Mouse (Mus musculus) neural tube, embryonic 15.5 days (tissue): ENCODE data around the gene Olfr648. TPM values are rescaled to one million over a fixed set of nuclear protein-coding genes. Genes with fewer than 3 reads are reported as not detected.

ENCODE experiments used
- ATAC-seq: fragments of 200-750 bp; cut with Nextera tagmentation; 2 replicates; pipeline ENCODE4 v1.8.0; 2017; ENCODE audit warnings: mild to moderate bottlenecking, moderate TSS enrichment, moderate library complexity; ENCODE audit not compliant: low FRiP score
- H3K27ac ChIP-seq: fragments of 300-500 bp; sonication (generic); replicated peaks from 2 replicates; pipeline ENCODE4 v1.5.1; 2015; ENCODE audit warnings: mild to moderate bottlenecking, inconsistent platforms
- H3K27me3 ChIP-seq: fragments of 300-500 bp; sonication (generic); replicated peaks from 2 replicates; pipeline ENCODE4 v1.6.1; 2015; ENCODE audit warnings: inconsistent platforms
- H3K36me3 ChIP-seq: fragments of 300-500 bp; sonication (generic); 2 replicates; pipeline ENCODE4 v1.6.1; 2015; ENCODE audit warnings: inconsistent platforms
- H3K4me1 ChIP-seq: fragments of 300-500 bp; sonication (generic); 2 replicates; pipeline ENCODE4 v1.6.1; 2015; ENCODE audit warnings: inconsistent platforms
- H3K4me2 ChIP-seq: fragments of 300-500 bp; sonication (generic); 2 replicates; pipeline ENCODE4 v1.6.1; 2015; ENCODE audit warnings: inconsistent platforms, mild to moderate bottlenecking, moderate library complexity
- H3K4me3 ChIP-seq: fragments of 300-500 bp; sonication (generic); replicated peaks from 2 replicates; pipeline ENCODE4 v1.5.1; 2015; ENCODE audit warnings: mild to moderate bottlenecking, inconsistent platforms
- H3K9ac ChIP-seq: fragments of 300-500 bp; sonication (generic); replicated peaks from 2 replicates; pipeline ENCODE4 v1.6.1; 2015; ENCODE audit warnings: mild to moderate bottlenecking, inconsistent platforms
- H3K9me3 ChIP-seq: fragments of 300-500 bp; sonication (generic); replicated peaks from 2 replicates; pipeline ENCODE4 v1.6.1; 2016; ENCODE audit warnings: inconsistent platforms
- WGBS: fragments of 180-500 bp; shearing (Covaris S2); methylation state at CpG from one replicate; pipeline ENCODE4 v1.1.7; 2015; ENCODE audit warnings: mixed read lengths; 5-methylcytosine and 5-hydroxymethylcytosine counted together
- polyA plus RNA-seq: library from polyadenylated mRNA; unstranded; fragments of >200 nt; fragmentation: Nextera tagmentation; extraction: Ambion mirVana; gene quantifications from 2 replicates; pipeline ENCODE4 v1.2.1, GENCODE M21; 2015

The Olfr648 gene
- polyA plus RNA-seq = 0.37 and 0.42 TPM in 2 replicates

DNA sequence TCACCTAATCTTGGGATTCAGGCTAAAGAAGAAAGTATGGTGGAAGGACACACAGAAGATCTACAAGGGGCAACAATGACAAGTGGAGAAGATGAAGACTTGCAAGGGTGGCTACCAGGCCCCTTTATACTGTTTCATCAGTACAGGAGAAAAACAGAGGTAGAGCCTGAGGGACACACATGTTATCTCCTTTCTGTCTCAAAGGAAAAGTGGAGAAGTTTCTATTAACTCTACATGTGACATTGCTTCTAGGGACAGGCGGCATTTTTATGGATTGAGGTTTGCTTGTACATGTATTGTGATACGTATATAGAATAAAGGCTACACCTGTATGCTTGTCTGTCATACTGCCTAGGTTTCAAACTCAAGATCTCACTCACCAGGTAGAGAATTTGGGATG is at the start of gene Olfr648:
Gene Olfr648, minus strand, starts transcription at position 101 of the 400 bp plus-strand sequence.
- Histone ChIP-seq H3K4me1 (no peaks in the 10 kb centered on the region), H3K27me3 (no peaks in the 10 kb centered on the region)

DNA sequence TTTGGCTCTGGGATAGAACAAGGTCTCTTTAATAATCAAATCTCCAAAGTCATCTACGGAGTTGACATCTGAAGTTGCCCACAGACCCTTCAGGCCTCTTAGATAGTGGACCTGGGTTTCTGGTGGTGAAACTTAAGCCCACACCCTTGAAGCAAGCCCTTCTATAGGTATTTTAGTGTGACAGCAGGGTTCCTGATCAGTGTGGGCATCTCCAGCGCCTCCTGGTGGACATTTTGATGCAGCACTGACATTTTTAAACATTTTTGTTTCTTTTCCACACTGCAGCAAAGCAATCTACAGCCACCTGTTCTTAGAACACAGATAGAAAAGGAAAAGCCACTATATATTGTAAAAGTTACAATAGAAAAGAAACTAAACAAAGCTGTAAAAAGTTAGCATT is 48.0 kb upstream of the Olfr648 start:
- ATAC-seq = no peak
- Histone ChIP-seq H3K36me3 (no peaks in the 10 kb centered on the region), H3K9ac (no peak overlapping the region), H3K4me2 (no peak overlapping the region), H3K4me1 (no peaks in the 10 kb centered on the region), H3K27ac (no peak overlapping the region), H3K9me3 (no peaks in the 10 kb centered on the region), H3K4me3 (no peak overlapping the region), H3K27me3 (no peaks in the 10 kb centered on the region)
- 41% methylated on average over 2 of the region's 2 CpGs for WGBS

More for the DNA sequence above, at the start of gene Olfr648:
- no peaks in the 10 kb centered on the region for H3K36me3 ChIP-seq
- H3K4me2 ChIP-seq = no peak within 1 kb of the TSS
- no peaks in the 10 kb centered on the region for H3K9me3 ChIP-seq
- H3K4me3 ChIP-seq = no peak within 1 kb of the TSS
- no peak for ATAC-seq
- 96% methylated on average over 2 of the region's 2 CpGs for WGBS
- H3K9ac ChIP-seq = no peak within 1 kb of the TSS
- no peak within 1 kb of the TSS for H3K27ac ChIP-seq

DNA sequence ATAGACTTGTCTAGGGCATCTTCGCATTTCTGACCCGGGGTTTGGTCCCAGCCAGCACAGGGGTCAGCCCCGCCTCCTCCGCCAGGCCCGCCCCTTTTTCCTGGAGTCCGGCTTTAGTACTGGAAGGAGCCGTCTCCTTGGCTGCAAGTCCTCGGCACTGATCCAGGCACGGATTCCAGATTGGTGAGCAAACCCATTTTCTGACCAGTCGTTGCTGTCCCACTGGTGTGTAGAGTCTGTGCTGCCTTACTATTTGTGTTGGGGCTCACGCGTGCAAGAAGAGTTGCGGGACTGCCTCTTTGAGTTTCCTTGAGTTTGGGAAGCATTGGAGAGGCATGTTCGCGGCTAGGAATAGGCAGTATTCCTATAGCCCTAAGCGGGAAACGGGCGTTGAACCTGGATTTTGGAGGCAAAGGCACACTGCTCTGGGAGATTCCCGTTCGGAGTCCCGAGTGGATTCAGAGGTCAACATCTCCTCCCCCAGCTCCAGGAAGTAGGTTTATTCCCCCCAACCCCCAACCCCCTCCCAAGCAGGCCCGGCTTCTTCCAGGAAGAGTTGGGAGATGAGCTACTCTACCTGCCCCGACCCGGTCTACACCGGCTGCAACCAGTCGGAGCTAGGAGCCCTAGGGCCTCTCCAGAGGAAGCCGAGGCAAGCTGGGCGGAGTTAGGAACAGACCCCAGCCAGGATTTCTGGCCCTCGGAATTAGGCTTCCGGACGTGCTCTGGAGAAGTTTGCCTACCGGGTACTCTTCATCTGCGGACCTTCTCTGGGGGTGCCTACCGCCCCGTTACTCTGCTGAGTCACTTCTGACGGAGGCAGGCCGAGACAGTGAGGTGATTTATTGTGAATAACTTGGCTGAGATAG is 35.7 kb upstream of the Olfr648 start, which contains the start of gene Trim6:
Gene Trim6, plus strand, starts transcription at position 93 of the 869 bp plus-strand sequence.
- H3K27ac ChIP-seq = no peak within 1 kb of the TSS
- 1% methylated on average over 37 of the region's 37 CpGs for WGBS
- H3K36me3 ChIP-seq = no peaks in the 10 kb centered on the region
- peak within 1 kb of the TSS; percentile 30 for H3K4me3 ChIP-seq
- H3K9me3 ChIP-seq = no peaks in the 10 kb centered on the region
- peaks cover 5% of the 10 kb centered on the region; the same call in 1 of the 2 replicates for H3K27me3 ChIP-seq
- H3K4me2 ChIP-seq = peak within 1 kb of the TSS; percentile 59
- ATAC-seq = peak; percentile 74; the same call in 1 of the 2 replicates
- H3K9ac ChIP-seq = no peak within 1 kb of the TSS; the same call in 1 of the 2 replicates
- peaks cover 8% of the 10 kb centered on the region for H3K4me1 ChIP-seq

DNA sequence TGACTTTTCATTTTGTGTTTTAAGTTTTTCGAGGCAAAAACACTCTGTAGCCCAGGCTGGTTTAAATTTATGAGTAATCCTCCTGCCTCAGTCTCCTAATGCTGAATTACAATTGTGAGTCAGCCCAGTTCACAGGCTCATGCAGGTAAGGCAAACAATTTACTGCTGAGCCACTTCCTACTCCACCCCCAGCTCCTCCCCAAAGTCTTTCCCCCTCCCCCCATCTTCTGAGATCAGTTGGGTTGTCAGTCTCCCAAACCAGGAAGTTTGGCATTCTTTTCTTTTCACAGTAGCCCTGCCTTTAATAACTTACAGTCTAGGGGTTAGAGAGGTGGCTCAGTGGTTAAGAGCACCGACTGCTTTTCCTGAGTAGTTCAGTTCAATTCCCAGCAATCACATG is 34.7 kb upstream of the Olfr648 start:
- H3K4me2 ChIP-seq = no peak overlapping the region
- peaks cover 8% of the 10 kb centered on the region for H3K4me1 ChIP-seq
- H3K4me3 ChIP-seq = no peak overlapping the region
- no peak overlapping the region for H3K9ac ChIP-seq
- no peak overlapping the region for H3K27ac ChIP-seq
- H3K9me3 ChIP-seq = no peaks in the 10 kb centered on the region
- H3K27me3 ChIP-seq = peaks cover 5% of the 10 kb centered on the region; the same call in 1 of the 2 replicates
- no peak for ATAC-seq
- 75% methylated on average over 2 of the region's 2 CpGs for WGBS
- no peaks in the 10 kb centered on the region for H3K36me3 ChIP-seq

DNA sequence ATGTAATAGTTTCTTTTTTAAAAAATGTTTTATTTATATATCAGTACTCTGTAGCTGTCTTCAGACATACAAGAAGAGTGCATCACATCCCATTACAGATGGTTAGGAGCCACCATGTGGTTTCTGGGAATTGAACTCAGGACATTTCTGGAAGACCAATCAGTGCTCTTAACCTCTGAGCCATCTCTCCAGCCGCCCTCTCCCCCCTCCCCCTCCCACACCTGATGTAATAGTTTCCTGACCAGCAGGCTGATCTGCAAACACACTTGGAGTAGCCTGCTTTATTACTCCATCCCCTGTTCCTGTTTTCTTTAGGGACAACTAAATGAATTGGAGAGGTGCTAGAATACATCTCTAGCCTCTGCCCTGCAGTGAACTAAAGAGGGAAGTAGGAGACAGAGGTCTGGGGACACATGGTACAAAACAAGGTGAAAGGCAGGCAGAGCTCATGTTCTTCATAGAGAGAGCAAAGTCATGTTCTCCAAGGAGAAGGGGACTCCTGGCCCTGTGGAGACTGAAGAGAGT is 32.9 kb upstream of the Olfr648 start:
- H3K27ac ChIP-seq = no peak overlapping the region
- H3K9ac ChIP-seq = no peak overlapping the region
- WGBS = 74% methylated on average over 1 of the region's 1 CpGs
- ATAC-seq = no peak
- peaks cover 8% of the 10 kb centered on the region for H3K4me1 ChIP-seq
- no peak overlapping the region for H3K4me2 ChIP-seq
- no peaks in the 10 kb centered on the region for H3K9me3 ChIP-seq
- H3K27me3 ChIP-seq = peaks cover 5% of the 10 kb centered on the region; the same call in 1 of the 2 replicates
- no peaks in the 10 kb centered on the region for H3K36me3 ChIP-seq
- H3K4me3 ChIP-seq = no peak overlapping the region

DNA sequence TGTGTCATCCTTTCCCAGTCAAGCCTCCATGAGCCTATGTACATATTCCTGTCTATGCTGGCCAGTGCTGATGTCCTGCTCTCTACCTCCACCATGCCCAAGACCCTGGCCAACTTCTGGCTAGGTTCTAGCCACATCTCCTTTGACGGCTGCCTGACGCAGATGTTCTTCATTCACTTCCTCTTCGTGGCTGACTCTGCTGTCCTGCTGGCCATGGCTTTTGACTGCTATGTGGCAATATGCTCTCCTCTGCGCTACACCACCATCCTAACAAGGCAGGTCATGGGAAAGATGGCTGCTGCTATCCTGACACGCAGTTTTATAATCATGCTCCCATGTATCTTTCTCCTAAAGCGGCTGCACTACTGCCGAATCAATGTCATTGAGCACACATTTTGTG is 23.0 kb upstream of the Olfr648 start:
- Histone ChIP-seq H3K9ac (no peak overlapping the region), H3K9me3 (no peaks in the 10 kb centered on the region), H3K4me3 (no peak overlapping the region), H3K4me1 (no peaks in the 10 kb centered on the region), H3K4me2 (no peak overlapping the region), H3K36me3 (no peaks in the 10 kb centered on the region), H3K27ac (no peak overlapping the region), H3K27me3 (no peaks in the 10 kb centered on the region)
- 96% methylated on average over 7 of the region's 7 CpGs for WGBS
- ATAC-seq = no peak

DNA sequence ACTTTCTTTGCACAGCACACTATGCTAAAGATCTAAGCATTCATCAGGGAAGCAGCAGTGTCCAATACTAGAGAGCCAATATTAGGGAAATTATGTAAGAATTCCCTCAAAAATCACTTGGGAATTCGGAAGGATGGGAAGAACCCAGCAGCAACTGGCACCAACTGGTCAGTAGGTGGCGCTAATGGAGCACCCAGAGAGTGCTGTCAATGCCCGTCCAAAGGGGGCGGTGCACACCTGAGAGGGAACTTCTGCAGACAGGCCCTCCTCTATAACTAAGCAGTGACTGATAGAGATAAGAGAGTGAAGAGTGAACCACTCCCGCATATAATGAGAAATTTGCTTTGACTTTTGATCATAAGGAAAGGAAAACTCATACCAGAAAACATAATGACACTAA is 16.6 kb upstream of the Olfr648 start:
- no peak for ATAC-seq

DNA sequence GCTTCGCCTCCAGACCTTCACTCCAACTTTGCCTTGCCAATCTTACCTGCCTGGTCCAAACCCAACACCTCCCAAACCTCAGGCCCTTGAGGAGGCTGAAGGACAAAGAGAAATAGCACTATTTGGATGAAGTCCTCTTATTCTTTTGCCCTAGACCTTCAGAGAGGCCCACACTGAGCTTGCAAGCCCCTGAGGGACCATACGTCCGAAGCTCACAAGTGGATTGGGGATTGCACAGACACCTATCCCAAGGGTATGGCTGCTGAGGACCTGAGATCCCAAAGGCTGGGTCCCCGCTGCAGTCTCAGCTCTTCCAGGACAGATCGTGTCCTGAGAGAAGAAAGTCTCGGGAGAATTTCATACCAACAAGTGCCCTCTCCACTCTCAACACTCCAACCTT is 12.7 kb upstream of the Olfr648 start, which contains the start of gene Olfr649:
Gene Olfr649, minus strand, starts transcription at position 101 of the 400 bp plus-strand sequence.
- H3K27ac ChIP-seq = no peak within 1 kb of the TSS

More for the DNA sequence above, 16.6 kb upstream of the Olfr648 start:
- Histone ChIP-seq H3K27ac (no peak overlapping the region), H3K9ac (no peak overlapping the region), H3K36me3 (no peaks in the 10 kb centered on the region), H3K4me3 (no peak overlapping the region), H3K4me2 (no peak overlapping the region), H3K4me1 (no peaks in the 10 kb centered on the region), H3K27me3 (no peaks in the 10 kb centered on the region), H3K9me3 (no peaks in the 10 kb centered on the region)
- WGBS = 5% methylated on average over 5 of the region's 5 CpGs

DNA sequence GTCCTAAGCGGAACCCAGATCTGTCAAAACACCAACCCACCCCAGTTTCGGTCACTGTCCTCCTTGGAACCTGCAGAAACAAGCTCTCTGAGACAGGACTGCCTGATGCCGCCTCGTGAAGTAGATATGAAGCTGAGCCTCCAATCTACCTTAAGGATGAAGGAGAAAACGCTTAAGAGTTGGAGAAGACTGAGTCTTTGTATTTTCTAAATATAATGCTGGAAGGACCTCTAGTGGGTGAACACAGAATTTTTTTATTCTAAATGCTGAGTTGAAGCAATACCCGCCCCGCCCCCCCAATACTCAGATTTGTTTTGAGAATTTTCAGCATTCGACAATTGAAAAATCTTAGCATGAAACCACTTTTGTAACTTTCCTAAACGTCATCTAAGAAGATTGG is 8.1 kb upstream of the Olfr648 start:
- Histone ChIP-seq H3K4me2 (no peak overlapping the region), H3K36me3 (no peaks in the 10 kb centered on the region), H3K4me3 (no peak overlapping the region), H3K27me3 (no peaks in the 10 kb centered on the region), H3K27ac (no peak overlapping the region), H3K9ac (no peak overlapping the region), H3K9me3 (no peaks in the 10 kb centered on the region), H3K4me1 (no peaks in the 10 kb centered on the region)
- 62% methylated on average over 9 of the region's 9 CpGs for WGBS
- no peak for ATAC-seq

More for the DNA sequence above, 12.7 kb upstream of the Olfr648 start, which contains the start of gene Olfr649:
- ATAC-seq = no peak
- no peak within 1 kb of the TSS for H3K4me2 ChIP-seq
- H3K4me1 ChIP-seq = no peaks in the 10 kb centered on the region
- no peak within 1 kb of the TSS for H3K4me3 ChIP-seq
- no peaks in the 10 kb centered on the region for H3K36me3 ChIP-seq
- no peaks in the 10 kb centered on the region for H3K9me3 ChIP-seq
- 87% methylated on average over 6 of the region's 6 CpGs for WGBS
- H3K27me3 ChIP-seq = no peaks in the 10 kb centered on the region
- no peak within 1 kb of the TSS for H3K9ac ChIP-seq

DNA sequence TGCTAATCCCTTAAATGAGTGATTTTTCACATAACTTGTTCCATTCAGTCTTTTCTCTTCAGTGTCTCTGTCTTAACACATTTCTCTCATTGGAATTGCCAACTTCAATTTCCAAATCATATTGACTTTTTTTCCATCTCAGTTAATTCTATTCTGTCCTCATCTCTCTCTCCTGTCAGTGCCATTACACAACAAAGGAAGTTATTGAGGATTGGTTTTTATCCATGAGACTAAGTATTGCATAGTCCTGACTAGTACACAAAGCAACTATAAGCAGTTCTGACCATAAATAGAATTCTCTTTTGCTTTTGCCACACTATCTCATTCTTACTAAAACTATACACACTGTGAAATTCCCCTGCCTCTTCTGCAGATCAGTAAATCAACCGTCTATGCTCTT is 4.1 kb downstream of the Olfr648 start:
- Histone ChIP-seq H3K27me3 (no peaks in the 10 kb centered on the region), H3K9me3 (no peaks in the 10 kb centered on the region), H3K36me3 (no peaks in the 10 kb centered on the region), H3K4me2 (no peak overlapping the region), H3K4me3 (no peak overlapping the region), H3K4me1 (no peaks in the 10 kb centered on the region), H3K27ac (no peak overlapping the region), H3K9ac (no peak overlapping the region)
- WGBS = 89% methylated on average over 1 of the region's 1 CpGs
- no peak for ATAC-seq

DNA sequence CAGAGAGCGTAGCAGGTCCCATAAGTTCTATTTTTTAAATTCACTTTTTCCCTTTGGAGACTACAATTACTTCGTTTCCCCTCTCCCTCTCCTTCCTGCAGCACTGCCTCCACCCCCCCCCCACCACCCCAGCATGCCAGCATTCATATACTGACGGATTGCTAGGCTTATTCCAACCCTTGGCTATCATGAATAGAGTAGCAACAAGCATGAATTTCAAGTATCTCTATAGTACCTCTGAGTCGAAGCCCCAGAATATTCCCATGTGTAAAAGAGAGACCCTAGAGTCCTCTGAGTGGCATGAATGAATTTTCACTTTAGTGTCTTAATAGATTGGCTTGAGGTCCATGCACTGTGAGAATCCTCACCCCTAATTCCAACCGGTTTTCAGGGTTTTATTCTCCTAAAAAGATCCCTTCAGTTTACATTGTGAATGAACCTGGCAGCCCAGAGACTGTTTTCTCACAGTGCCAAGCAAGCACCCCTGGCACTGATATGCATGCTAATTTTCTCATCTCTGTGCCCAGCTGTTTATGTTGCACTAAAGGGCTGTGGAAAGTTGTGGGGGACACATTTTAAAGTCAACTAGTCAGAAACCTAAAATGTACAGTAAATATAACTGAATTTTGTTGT is 4.7 kb downstream of the Olfr648 start:
- Histone ChIP-seq H3K4me2 (no peak overlapping the region), H3K27me3 (no peaks in the 10 kb centered on the region)
- no peak for ATAC-seq

More for the DNA sequence above, 4.7 kb downstream of the Olfr648 start:
- no peak overlapping the region for H3K4me3 ChIP-seq
- no peaks in the 10 kb centered on the region for H3K36me3 ChIP-seq
- H3K9me3 ChIP-seq = no peaks in the 10 kb centered on the region
- H3K9ac ChIP-seq = no peak overlapping the region
- WGBS = 67% methylated on average over 5 of the region's 5 CpGs
- H3K4me1 ChIP-seq = no peaks in the 10 kb centered on the region
- H3K27ac ChIP-seq = no peak overlapping the region
